Mouse (Mus musculus) ES-Bruce4 (cell line): ENCODE measurements around the gene Dock9. TPM values are rescaled to one million over a fixed set of nuclear protein-coding genes. Genes with fewer than 3 reads are reported as not detected.
"Not testable (repeated sequence)": the region's sequence is repeated elsewhere in the genome, so short reads cannot be mapped to it uniquely, and the experiment has no call there.

Experiments
- H3K27ac ChIP-seq: 2 replicates; pipeline ENCODE4 v1.5.1; 2012; ENCODE audit warnings: low read length, inconsistent platforms; ENCODE audit not compliant: insufficient read depth
- H3K27me3 ChIP-seq: 2 replicates; pipeline ENCODE4 v1.6.1; 2012; ENCODE audit warnings: mild to moderate bottlenecking, low read length, inconsistent platforms; ENCODE audit not compliant: control insufficient read depth, poor library complexity, insufficient read depth, severe bottlenecking
- H3K36me3 ChIP-seq: 2 replicates; pipeline ENCODE4 v1.6.1; 2012; ENCODE audit warnings: inconsistent platforms, mild to moderate bottlenecking, low read length, moderate library complexity; ENCODE audit not compliant: control insufficient read depth, poor library complexity, insufficient read depth, severe bottlenecking
- H3K4me1 ChIP-seq: one replicate; pipeline ENCODE4 v1.8.1; 2011; ENCODE audit warnings: low read length; ENCODE audit not compliant: control insufficient read depth, insufficient read depth
- H3K4me3 ChIP-seq: 2 replicates; pipeline ENCODE4 v1.5.1; 2011; ENCODE audit warnings: low read depth, mild to moderate bottlenecking, low read length
- H3K9ac ChIP-seq: 2 replicates; pipeline ENCODE4 v1.6.1; 2012; ENCODE audit warnings: low read depth, mild to moderate bottlenecking, inconsistent platforms; ENCODE audit not compliant: poor library complexity, severe bottlenecking
- H3K9me3 ChIP-seq: replicated peaks from 2 replicates; pipeline ENCODE4 v1.6.1; 2012; ENCODE audit warnings: mild to moderate bottlenecking, low read length, inconsistent platforms; ENCODE audit not compliant: control insufficient read depth, poor library complexity, insufficient read depth, severe bottlenecking
- CTCF ChIP-seq: IDR thresholded peaks from one replicate; pipeline ENCODE4 v1.8.1; 2011; ENCODE audit warnings: low read depth, low read length
- EP300 ChIP-seq: IDR thresholded peaks from 2 replicates; pipeline ENCODE4 v1.6.1; 2011; ENCODE audit warnings: low read depth, low read length; ENCODE audit not compliant: insufficient read depth
- POLR2A ChIP-seq: IDR thresholded peaks from one replicate; pipeline ENCODE4 v1.8.1; 2011; ENCODE audit warnings: low read length; ENCODE audit not compliant: insufficient read depth
- polyA plus RNA-seq: library from polyadenylated mRNA; stranded (reverse); fragments of >200 nt; gene quantifications from 2 replicates; pipeline ENCODE4 v1.2.4, GENCODE M21; 2011; ENCODE audit warnings: low read depth; ENCODE audit not compliant: missing spikeins, insufficient read depth, insufficient read length

The Dock9 gene
- polyA plus RNA-seq, 1 experiment, result 21.0 TPM

DNA sequence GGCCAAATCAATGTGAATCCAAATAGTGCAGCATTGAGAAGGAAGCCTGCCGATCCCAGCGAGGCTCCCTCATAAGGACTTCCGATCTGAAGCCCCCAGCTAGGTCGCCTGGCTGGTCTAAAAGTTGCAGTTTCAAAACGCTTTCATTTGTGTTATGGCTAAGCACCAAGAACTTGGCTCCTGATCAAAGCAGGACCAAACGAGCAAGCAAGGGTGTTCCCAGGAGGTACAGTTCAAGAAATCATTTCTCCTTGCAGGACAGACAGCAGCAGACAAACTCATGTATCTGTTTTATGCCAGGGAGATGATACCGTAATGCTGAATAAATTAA is 99.1 kb downstream of the Dock9 start:
- H3K27me3 ChIP-seq, result no peaks in the 10 kb centered on the region
- TF ChIP-seq POLR2A (no peak), EP300 (no peak), CTCF (no peak)
- no peaks in the 10 kb centered on the region for H3K9me3 ChIP-seq
- no peaks in the 10 kb centered on the region for H3K4me1 ChIP-seq
- H3K4me3 ChIP-seq, result no peak overlapping the region
- H3K9ac ChIP-seq, result no peak overlapping the region
- H3K27ac ChIP-seq, result no peak overlapping the region
- no peaks in the 10 kb centered on the region for H3K36me3 ChIP-seq

DNA sequence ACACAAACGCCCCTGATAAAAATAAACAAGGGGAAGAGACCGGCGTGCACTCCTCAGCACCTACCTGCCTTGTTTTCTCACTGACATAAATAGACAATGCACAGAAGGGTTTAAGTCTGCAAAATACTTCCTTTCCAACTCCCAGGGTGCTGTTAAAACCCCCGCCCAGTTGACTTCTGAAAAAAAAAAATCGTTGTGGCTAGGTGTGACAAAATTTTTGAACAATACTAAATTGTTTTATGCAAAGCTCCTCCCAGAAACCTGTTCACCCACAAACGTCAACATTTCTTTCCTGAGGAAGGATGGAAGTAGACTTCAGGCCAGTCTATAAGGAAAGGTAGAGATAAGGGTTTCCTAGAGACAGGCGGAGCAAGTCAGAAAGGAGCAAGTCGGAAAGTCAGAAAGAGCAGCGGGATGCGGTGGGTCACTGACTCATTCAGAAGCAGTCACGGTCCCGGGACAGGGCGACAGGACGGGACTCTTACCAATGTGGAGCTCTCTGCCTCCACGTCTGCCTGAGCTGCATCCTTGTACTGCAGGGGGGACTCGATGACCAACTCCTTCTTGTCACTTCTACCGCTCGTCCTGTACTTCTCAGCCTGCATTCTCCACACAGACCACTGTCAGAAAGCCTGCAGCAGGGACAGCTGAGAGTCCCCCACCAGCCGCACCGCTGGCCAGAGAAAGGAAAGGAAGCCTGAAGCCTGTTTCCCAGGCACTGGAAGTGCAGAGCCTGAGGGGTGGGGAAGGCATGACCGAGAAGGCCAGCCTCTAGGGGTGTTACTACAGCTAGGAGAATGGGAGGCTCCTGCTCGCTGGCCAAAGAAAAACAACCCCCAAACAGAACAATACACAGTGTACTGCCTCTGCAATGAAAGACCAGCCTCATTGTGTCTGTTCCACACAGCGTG is 99.7 kb downstream of the Dock9 start:
- 0 out of 2 replicates have a peak overlapping the region, but pooled peaks have one; percentile 0 for H3K4me3 ChIP-seq
- no peaks in the 10 kb centered on the region for H3K27me3 ChIP-seq
- H3K9me3 ChIP-seq, result no peaks in the 10 kb centered on the region
- H3K4me1 ChIP-seq, result no peaks in the 10 kb centered on the region
- TF ChIP-seq CTCF, result no peak
- no peak overlapping the region for H3K9ac ChIP-seq
- H3K36me3 ChIP-seq, result no peaks in the 10 kb centered on the region
- H3K27ac ChIP-seq, result no peak overlapping the region

DNA sequence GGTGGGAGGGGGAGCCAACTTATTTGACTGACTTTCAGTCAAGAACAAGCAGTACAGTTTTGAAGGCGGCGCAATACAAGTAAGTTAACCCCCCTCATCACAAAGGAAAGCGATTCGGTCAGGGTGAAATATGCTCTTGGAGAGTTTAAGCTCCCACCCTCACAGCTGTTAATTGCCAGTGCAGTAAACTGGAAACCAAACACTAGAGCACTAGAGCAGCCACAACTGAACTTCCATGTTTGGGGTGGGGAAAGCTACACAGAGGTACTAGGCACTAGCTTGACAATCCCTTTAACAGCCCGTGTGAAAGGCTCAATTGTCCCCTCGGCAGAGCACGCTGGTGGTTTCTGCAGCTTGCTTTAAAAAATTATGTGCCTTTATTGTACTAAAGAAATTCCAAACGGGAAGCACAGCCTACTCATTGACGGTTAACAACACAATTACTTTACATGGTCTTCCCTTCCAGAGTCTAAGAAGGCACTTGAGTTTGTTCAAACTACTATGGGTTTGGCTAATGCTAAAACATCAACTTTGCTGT is 100.4 kb downstream of the Dock9 start:
- Histone ChIP-seq H3K36me3 (no peaks in the 10 kb centered on the region), H3K4me1 (no peaks in the 10 kb centered on the region), H3K27me3 (no peaks in the 10 kb centered on the region), H3K27ac (no peak overlapping the region), H3K4me3 (no peak overlapping the region), H3K9me3 (no peaks in the 10 kb centered on the region), H3K9ac (no peak overlapping the region)
- no peak for TF ChIP-seq EP300
- TF ChIP-seq CTCF, result no peak
- no peak for TF ChIP-seq POLR2A

DNA sequence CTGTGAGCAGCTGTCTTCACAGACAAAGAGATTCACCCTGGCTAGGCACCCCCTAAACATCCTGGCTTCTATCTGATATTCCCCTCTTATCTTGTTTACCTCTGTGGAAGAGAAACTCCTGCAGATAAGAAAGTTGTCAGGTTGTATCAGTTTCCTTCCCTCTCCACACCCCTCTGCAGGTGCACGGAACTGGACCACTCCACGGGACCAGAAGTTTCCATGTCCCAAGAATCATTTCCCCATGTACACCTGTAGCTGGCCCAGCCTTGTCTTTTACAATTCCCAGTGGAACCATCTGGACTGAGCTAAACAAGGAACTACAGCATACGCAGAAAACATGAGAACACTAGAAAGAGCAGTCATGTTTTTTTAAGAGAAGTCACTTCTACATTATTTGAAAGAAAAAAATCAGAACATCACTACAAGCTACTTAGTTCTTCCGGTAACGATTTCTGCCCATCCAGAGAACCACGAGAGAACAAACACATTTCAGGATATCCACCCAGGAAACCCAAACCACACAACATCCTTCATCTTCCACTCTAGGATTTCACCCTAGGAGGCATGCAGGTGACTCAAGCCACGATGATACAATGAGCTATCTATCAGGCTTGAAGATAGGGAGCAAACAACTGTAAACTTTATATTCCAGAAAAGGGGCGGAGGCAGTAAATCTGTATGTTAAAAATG is 101.1 kb downstream of the Dock9 start:
- Histone ChIP-seq H3K27ac (no peak overlapping the region), H3K4me3 (no peak overlapping the region)

DNA sequence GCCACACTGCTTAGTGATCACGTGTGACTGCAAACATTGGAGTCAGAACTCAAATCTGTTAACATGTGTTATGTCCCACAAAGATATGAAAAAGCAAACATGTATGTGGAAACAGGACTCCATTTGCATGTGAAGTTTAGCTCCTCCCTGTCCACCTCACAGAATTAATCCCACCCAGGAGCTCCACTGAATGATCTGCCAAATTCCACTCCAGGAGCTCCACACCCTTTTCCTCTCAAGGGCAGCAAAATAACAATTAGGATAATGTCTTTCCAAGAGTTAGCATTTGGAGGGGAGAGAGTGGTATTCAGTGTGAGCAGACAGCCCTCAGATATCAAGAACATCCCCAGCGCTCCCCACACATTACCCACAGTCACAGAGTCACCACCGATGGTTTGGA is 102.9 kb downstream of the Dock9 start:
- Histone ChIP-seq H3K27ac (no peak overlapping the region), H3K9me3 (no peaks in the 10 kb centered on the region), H3K36me3 (no peaks in the 10 kb centered on the region), H3K27me3 (no peaks in the 10 kb centered on the region), H3K4me3 (no peak overlapping the region), H3K4me1 (no peaks in the 10 kb centered on the region), H3K9ac (no peak overlapping the region)
- no peak for TF ChIP-seq CTCF
- no peak for TF ChIP-seq EP300
- TF ChIP-seq POLR2A, result no peak

More for the DNA sequence above, 101.1 kb downstream of the Dock9 start:
- Histone ChIP-seq H3K9me3 (no peaks in the 10 kb centered on the region), H3K27me3 (no peaks in the 10 kb centered on the region), H3K4me1 (no peaks in the 10 kb centered on the region), H3K9ac (no peak overlapping the region), H3K36me3 (no peaks in the 10 kb centered on the region)
- no peak for TF ChIP-seq POLR2A
- TF ChIP-seq CTCF, result no peak
- no peak for TF ChIP-seq EP300

DNA sequence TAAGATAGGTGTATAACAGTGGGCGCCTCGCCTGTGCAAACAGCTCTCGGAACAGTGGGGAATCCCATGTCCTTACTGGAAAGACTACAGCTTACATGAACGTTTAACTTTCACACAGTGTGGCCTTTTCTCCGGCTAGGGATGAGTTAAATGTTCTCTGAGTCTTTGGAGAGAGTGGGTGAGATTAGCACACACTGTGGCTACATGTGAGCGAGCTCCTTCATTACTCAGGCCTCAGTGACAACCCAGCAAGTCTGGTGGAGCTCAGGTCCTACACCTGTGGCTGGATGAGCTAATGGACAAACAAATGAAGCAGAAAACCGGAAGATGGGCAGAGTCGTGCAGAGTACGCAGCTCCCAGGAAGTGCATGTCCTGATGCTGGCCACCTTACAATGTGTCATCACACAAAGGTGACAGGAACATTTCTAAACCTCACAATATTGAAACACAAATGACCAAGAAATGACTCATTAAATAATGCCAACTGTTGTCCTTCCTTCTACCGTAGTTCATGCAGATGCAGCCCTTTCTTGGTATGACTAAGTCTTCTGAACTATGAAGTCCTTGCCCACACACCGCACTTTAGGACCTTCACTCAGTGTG is 103.5 kb downstream of the Dock9 start:
- Histone ChIP-seq H3K27ac (no peak overlapping the region), H3K4me3 (no peak overlapping the region)

DNA sequence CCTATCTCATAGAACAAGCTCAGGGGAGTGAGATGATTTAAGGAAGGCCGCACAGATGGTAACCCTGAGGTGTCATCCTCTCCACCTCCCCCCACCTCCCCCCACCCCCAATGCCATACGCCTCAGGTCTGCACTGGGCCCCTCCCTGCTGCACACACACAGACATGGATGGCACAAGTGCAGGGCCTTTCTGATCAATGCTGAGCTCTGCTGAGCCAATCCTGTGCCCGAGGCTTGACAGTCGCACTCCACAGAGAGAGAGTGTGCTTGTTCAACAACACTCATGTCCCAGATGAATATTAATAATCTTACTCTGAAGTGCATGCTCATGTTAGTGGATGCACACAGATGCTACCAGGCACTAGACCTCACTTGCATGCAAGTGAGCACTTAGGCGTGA is 108.0 kb downstream of the Dock9 start:
- not testable (repeated sequence) for H3K27me3 ChIP-seq, H3K27ac ChIP-seq, H3K4me3 ChIP-seq, H3K36me3 ChIP-seq, H3K4me1 ChIP-seq, H3K9ac ChIP-seq, H3K9me3 ChIP-seq

More for the DNA sequence above, 103.5 kb downstream of the Dock9 start:
- no peaks in the 10 kb centered on the region for H3K9me3 ChIP-seq
- no peak for TF ChIP-seq POLR2A
- no peak for TF ChIP-seq EP300
- TF ChIP-seq CTCF, result no peak
- no peak overlapping the region for H3K9ac ChIP-seq
- no peaks in the 10 kb centered on the region for H3K4me1 ChIP-seq
- H3K36me3 ChIP-seq, result no peaks in the 10 kb centered on the region
- H3K27me3 ChIP-seq, result no peaks in the 10 kb centered on the region
